Mouse (Mus musculus) c-Kit-positive CD71-negative TER-119-negative erythroid progenitor cells, embryonic 14.5 days (primary cell): ENCODE measurements at regions not wholly inside any gene's neighbourhood (a gene's known extent, or its start where the extent isn't known, plus 50 kb on each side); places are given as distances from the start of the nearest gene placed in this dataset.

Experiments used
- DNase-seq: peaks from one replicate; pipeline ENCODE4 v3.0.0-alpha.2; 2013; ENCODE audit warnings: low read depth

DNA sequence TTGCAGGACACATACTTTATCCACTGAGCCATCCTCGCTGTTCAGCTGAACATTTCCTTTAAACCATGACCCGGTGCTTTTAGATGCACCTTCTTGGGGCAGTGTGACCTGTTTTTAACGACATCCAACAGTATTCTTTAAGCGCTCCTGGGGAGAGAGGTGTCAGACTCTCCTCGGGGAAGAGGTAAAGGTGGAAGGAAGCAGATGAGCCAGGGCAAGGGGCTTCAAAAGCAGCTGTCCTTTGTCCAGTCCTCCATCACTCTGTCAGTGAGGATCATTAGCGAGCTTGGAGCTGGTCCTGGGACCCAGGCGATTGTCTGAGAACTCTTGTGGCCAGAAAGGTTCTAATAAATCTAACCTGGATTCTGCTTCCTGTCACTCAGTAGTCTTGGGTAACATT lies 72.4 kb upstream of the Lrig1 start:
- DNase-seq = no peak

DNA sequence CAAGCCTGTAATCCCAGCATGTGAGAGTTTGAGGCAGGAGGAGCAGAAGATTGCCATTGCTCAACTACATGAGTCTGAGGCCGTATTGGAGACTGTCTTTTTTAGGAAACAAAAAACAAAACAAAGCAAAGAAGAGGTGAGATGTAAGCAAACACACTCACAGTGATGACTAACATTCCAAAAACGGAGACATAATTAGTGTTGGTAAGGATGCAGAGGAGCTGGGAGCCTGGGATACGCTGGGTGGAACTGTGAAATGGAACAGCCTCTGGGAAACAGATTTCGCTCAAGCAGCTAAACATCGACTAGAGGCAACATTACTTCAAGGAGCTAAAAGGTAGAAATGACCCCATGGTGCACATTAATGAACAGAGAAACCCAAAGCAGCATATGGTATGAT lies 68.3 kb upstream of the Lrig1 start:
- DNase-seq = no peak

DNA sequence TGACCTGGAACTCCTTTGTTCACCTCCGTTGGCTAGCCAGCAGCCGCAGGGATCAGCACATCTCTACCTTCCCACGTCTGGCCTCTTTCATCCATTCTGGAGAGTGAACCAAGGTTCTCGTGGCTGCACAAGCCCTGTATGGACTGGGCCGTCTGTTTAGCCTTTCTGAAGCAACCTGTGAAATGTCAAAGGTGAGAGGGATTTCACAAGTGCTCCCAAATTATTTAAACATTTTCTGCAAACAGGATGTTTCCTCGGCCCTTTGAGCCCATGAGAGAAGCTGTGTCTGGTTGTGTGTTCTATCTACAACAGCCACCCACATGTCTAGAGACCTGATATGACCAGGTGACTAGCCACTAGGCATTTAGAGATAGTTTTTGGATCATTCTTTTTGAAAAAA lies 65.8 kb upstream of the Lrig1 start:
- DNase-seq = no peak

DNA sequence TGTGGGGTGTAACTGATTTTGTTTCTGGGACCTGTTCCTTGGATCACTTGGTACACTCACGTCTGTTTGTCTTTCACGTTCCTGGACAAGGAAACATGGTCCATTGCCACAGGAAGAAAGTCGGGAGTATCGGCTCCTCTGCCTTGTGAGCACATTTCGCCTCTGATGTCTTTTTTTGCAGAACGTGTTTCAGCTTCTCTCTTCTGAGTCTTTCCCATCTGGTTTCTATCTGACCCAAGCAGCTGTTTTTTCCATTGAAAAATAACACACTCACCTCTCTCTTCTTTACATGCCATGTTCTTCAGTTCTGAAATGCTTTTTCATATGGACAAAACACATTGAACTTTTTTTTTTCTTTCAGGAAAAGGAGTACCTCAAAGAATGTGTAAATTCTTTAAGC lies 61.4 kb upstream of the Lrig1 start:
- DNase-seq = no peak

GRCm38 (mm10) chr6:94760629-94761111 lies 60.7 kb upstream of the Lrig1 start:
- DNase-seq = peak; percentile 68

- DNase-seq = no peak
Measured at GRCm38 (mm10) chr6:94759649-94760048, 59.7 kb upstream of the Lrig1 start.

DNA sequence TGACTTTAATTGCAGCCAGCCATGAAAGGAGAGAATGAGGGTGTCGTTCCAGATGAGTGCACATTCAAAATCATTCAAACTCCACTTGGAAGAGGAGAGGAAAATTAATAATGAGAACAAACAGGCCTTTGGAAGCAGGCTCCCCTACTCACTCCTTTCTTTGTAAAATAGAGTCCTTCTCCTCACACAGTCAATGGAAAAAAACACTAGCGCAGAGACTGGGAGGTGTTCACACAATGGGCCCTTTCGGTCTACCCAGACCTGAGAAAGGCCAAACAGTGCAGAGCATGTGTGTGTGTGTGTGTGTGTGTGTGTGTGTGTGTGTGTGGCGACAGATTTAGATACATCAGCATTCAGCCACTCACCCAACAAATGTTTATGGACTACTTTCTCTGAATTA lies 56.0 kb upstream of the Lrig1 start:
- no peak for DNase-seq

GRCm38 (mm10) chr6:94755297-94755831 lies 55.4 kb upstream of the Lrig1 start:
- DNase-seq = no peak

DNA sequence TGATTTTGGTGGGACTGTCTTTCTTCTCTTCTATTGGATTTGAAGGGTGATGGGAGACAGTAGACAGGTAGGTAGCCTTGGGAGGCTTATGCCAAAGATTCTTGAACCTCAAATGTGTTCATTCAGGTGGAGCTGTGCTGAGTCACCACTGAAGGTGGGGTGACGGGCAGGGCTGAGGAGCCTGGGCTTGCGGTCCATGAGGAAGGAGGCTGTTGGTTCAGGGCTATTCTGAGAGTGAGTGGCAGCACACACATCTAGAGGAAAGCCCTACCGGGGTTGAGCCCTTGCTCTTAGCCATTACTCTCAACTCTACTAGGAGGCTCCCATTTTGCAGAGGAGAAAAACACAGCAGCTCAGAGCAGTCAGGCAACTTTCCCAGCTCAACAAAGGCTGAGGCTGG lies 54.6 kb upstream of the Lrig1 start:
- no peak for DNase-seq

GRCm38 (mm10) chr6:94751101-94751440 lies 51.1 kb upstream of the Lrig1 start:
- no peak for DNase-seq

GRCm38 (mm10) chr6:94750228-94751100 lies 50.5 kb upstream of the Lrig1 start:
- no peak for DNase-seq
